Mouse (Mus musculus) midbrain, postnatal 0 days (tissue): Measurements from ENCODE around the gene Adamts1. TPM values are rescaled to one million over a fixed set of nuclear protein-coding genes. Genes with fewer than 3 reads are reported as not detected.

Source experiments
- ATAC-seq: fragments of 200-750 bp; cut with Nextera tagmentation; 2 replicates; pipeline ENCODE4 v1.8.0; 2017; ENCODE audit warnings: moderate number of reproducible peaks, mild to moderate bottlenecking, moderate TSS enrichment, moderate library complexity; ENCODE audit not compliant: low FRiP score
- DNase-seq: peaks from one replicate; pipeline ENCODE4 v3.0.0-alpha.2; 2015; ENCODE audit warnings: low spot score
- H3K27ac ChIP-seq: fragments of 300-500 bp; sonication (generic); 2 replicates; pipeline ENCODE4 v1.5.1; 2014; ENCODE audit warnings: low read depth, mild to moderate bottlenecking, low read length, mixed read lengths
- H3K27me3 ChIP-seq: fragments of 300-500 bp; sonication (generic); 2 replicates; pipeline ENCODE4 v1.6.1; 2014; ENCODE audit warnings: low read length, control low read depth, mixed read lengths; ENCODE audit not compliant: insufficient read depth
- H3K36me3 ChIP-seq: fragments of 300-500 bp; sonication (generic); 2 replicates; pipeline ENCODE4 v1.6.1; 2014; ENCODE audit warnings: low read length, control low read depth, mixed read lengths; ENCODE audit not compliant: insufficient read depth
- H3K4me1 ChIP-seq: fragments of 300-500 bp; sonication (generic); 2 replicates; pipeline ENCODE4 v1.6.1; 2014; ENCODE audit warnings: mild to moderate bottlenecking, control low read depth, antibody characterized with exemption, low read length, mixed read lengths; ENCODE audit not compliant: insufficient read depth
- H3K4me2 ChIP-seq: fragments of 300-500 bp; sonication (generic); 2 replicates; pipeline ENCODE4 v1.6.1; 2014; ENCODE audit warnings: low read depth, mild to moderate bottlenecking, low read length, mixed read lengths; ENCODE audit not compliant: poor library complexity, severe bottlenecking
- H3K4me3 ChIP-seq: fragments of 300-500 bp; sonication (generic); 2 replicates; pipeline ENCODE4 v1.5.1; 2014; ENCODE audit warnings: low read depth, mild to moderate bottlenecking, low read length, moderate library complexity
- H3K9ac ChIP-seq: fragments of 300-500 bp; sonication (generic); replicated peaks from 2 replicates; pipeline ENCODE4 v1.6.1; 2014; ENCODE audit warnings: mild to moderate bottlenecking, low read length, moderate library complexity, mixed read lengths; ENCODE audit not compliant: poor library complexity, severe bottlenecking
- H3K9me3 ChIP-seq: fragments of 300-500 bp; sonication (generic); 2 replicates; pipeline ENCODE4 v1.6.1; 2016; ENCODE audit warnings: low read length, control low read depth
- CTCF ChIP-seq: IDR thresholded peaks from 2 replicates; pipeline ENCODE4 v1.5.1; 2016; ENCODE audit warnings: antibody characterized with exemption, mild to moderate bottlenecking
- WGBS: fragments of 180-500 bp; shearing (Covaris S2); extraction: QIAGEN DNeasy Blood & Tissue Kit; methylation state at CpG from one replicate; pipeline ENCODE4 v1.1.7; 2014; 5-methylcytosine and 5-hydroxymethylcytosine counted together
- polyA plus RNA-seq: library from polyadenylated mRNA; unstranded; fragments of >200 nt; fragmentation: Nextera tagmentation; extraction: Ambion mirVana; gene quantifications from 2 replicates; pipeline ENCODE4 v1.2.1, GENCODE M21; 2015
- total RNA-seq: library from RNA; depleted of rRNA; stranded (reverse); fragments of >200 nt; gene quantifications from 2 replicates; pipeline ENCODE4 v1.2.3, GENCODE M21; 2014

Gene Adamts1
- total and polyA plus RNA-seq, 2 experiments from 2014 or later: 2.8 to 11.9 TPM

DNA sequence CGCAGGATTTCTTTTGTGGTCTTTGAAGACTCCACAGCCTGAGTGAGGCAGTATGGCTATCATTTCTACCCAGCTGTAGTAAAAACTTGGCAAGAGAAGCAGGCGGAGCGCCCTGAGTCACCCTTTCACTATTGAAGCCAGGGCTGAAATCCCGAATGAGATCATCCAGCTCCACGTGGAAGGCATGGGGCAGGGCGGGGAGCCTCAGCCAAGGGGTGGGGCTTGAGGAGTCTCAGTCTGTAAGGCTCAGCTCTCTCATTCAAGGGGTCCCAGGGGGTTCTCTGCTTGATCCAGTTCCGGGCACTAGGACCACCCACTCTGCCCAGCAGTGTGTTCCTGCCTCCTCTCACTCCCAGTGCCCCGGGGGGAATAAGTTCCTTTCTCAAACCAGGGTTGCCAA is 2.2 kb downstream of the Adamts1 start:
- ATAC-seq: peak; percentile 81
- 6% methylated on average over 8 of the region's 8 CpGs for WGBS
- Histone ChIP-seq H3K4me1 (0 out of 2 replicates have a peak, but pooled peaks cover 5% of the 10 kb centered on the region), H3K27ac (peak overlapping the region; percentile 55; the same call in 1 of the 2 replicates), H3K4me3 (peak overlapping the region; percentile 48), H3K36me3 (peaks cover 2% of the 10 kb centered on the region; the same call in 1 of the 2 replicates), H3K9me3 (no peaks in the 10 kb centered on the region), H3K4me2 (peak overlapping the region; percentile 100), H3K9ac (peak overlapping the region; percentile 48), H3K27me3 (no peaks in the 10 kb centered on the region)
- no peak for TF ChIP-seq CTCF
- DNase-seq: peak; percentile 92

- 78% methylated on average over 9 of the region's 9 CpGs for WGBS
- H3K9ac ChIP-seq: no peak overlapping the region
- H3K27ac ChIP-seq: no peak overlapping the region
- no peaks in the 10 kb centered on the region for H3K27me3 ChIP-seq
- H3K4me1 ChIP-seq: 0 out of 2 replicates have a peak, but pooled peaks cover 5% of the 10 kb centered on the region
- peaks cover 4% of the 10 kb centered on the region; the same call in 1 of the 2 replicates for H3K36me3 ChIP-seq
- peak overlapping the region; percentile 100 for H3K4me2 ChIP-seq
- no peak for DNase-seq
- TF ChIP-seq CTCF: no peak
- 0 out of 2 replicates have a peak overlapping the region, but pooled peaks have one; percentile 8 for H3K4me3 ChIP-seq
- no peak for ATAC-seq
- no peaks in the 10 kb centered on the region for H3K9me3 ChIP-seq
Measured at GRCm38 (mm10) chr16:85799971-85800370, 2.9 kb downstream of the Adamts1 start.

GRCm38 (mm10) chr16:85798334-85798733 is 4.6 kb downstream of the Adamts1 start:
- WGBS: 92% methylated on average over 7 of the region's 7 CpGs
- no peak overlapping the region for H3K4me2 ChIP-seq
- H3K27ac ChIP-seq: no peak overlapping the region
- H3K9ac ChIP-seq: no peak overlapping the region
- H3K9me3 ChIP-seq: no peaks in the 10 kb centered on the region
- 0 out of 2 replicates have a peak, but pooled peaks cover 5% of the 10 kb centered on the region for H3K4me1 ChIP-seq
- no peaks in the 10 kb centered on the region for H3K27me3 ChIP-seq
- no peak for ATAC-seq
- no peak for TF ChIP-seq CTCF
- no peak for DNase-seq
- H3K36me3 ChIP-seq: peaks cover 4% of the 10 kb centered on the region; the same call in 1 of the 2 replicates
- no peak overlapping the region for H3K4me3 ChIP-seq

DNA sequence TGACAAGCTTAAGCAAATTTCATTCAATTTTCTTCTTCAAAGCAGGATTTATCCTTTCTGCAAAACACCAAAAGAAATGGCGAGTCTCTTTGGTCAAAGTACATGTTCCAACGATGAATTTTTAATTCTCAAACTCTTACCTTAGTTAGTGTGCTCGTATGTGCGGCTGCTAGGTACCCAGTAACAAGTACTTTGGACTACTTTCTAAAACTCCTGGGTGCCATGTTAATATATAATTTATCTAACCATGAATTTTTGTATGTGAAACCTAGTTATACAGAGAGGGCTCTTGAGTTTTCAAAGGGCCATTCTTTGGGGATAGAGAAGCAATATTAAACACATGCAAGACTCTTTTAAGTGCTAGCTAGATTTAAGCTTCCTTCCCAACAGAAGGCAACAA is 5.8 kb downstream of the Adamts1 start:
- 97% methylated on average over 4 of the region's 4 CpGs for WGBS
- ATAC-seq: no peak

DNA sequence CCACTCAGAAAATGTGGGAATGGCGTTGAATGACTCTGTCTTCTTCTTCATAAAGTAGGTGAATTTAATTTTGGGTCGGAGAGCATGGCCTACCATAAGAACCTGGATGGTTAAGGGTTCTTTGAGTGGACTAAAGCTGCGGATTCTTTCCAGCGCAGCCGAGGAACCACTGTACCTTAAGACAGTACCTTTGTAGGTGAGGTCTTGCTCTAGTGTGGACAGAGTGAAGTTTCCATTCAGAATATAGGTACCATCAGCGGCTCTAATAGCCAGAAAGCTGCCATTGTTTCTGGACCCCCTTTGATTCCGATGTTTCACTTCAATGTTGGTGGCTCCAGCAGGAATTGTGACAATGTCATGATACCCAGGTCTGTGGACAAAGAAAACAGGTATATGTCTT is 7.2 kb downstream of the Adamts1 start:
- Histone ChIP-seq H3K27me3 (no peaks in the 10 kb centered on the region), H3K4me3 (no peak overlapping the region), H3K27ac (no peak overlapping the region), H3K9ac (no peak overlapping the region), H3K9me3 (no peaks in the 10 kb centered on the region), H3K4me1 (0 out of 2 replicates have a peak, but pooled peaks cover 3% of the 10 kb centered on the region), H3K36me3 (peaks cover 4% of the 10 kb centered on the region; the same call in 1 of the 2 replicates), H3K4me2 (no peak overlapping the region)
- DNase-seq: no peak
- 97% methylated on average over 7 of the region's 7 CpGs for WGBS
- no peak for TF ChIP-seq CTCF
- no peak for ATAC-seq

More for the DNA sequence above, 5.8 kb downstream of the Adamts1 start:
- Histone ChIP-seq H3K27ac (no peak overlapping the region), H3K9ac (no peak overlapping the region), H3K4me1 (0 out of 2 replicates have a peak, but pooled peaks cover 5% of the 10 kb centered on the region), H3K4me3 (no peak overlapping the region), H3K36me3 (peaks cover 4% of the 10 kb centered on the region; the same call in 1 of the 2 replicates), H3K4me2 (no peak overlapping the region), H3K27me3 (no peaks in the 10 kb centered on the region), H3K9me3 (no peaks in the 10 kb centered on the region)
- DNase-seq: no peak
- no peak for TF ChIP-seq CTCF

DNA sequence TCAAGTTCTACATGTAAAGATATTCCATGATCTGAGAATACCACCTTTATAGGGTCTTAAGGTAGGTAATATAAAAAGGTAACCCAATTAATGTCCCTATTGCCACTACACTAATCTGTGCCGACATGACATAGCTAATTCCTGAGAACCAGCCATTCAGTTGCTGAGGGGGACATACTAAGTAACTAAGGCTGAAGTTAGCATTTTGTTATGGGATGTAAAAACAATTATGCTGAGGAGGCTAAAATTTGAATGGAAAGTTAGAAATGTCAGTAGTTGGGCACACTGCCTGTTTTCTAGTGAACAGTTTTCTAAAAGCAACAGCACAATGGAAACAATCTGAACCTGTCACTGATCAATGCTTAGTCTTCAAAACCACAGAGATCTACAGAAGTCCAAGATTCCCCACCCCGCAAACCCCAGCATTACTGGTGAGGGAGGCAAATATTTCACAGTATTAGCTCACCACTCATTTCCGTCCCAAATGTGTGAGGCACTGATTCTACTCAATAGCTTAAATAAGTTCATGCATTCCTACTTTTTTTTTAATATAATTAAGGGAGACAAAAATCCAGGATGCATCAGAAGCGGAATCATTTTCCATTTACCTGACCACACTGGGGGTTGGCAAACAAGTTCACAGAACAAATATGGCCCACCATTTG is 9.6 kb downstream of the Adamts1 start:
- no peak for TF ChIP-seq CTCF
- Histone ChIP-seq H3K9me3 (no peaks in the 10 kb centered on the region), H3K9ac (no peak overlapping the region), H3K27me3 (no peaks in the 10 kb centered on the region), H3K27ac (no peak overlapping the region), H3K36me3 (peaks cover 4% of the 10 kb centered on the region; the same call in 1 of the 2 replicates), H3K4me2 (no peak overlapping the region), H3K4me3 (no peak overlapping the region), H3K4me1 (no peaks in the 10 kb centered on the region)
- DNase-seq (no peak), ATAC-seq (no peak)
- 80% methylated on average over 4 of the region's 4 CpGs for WGBS
